Mouse (Mus musculus) embryonic facial prominence, embryonic 15.5 days (tissue): ENCODE measurements around the gene Tnfsf11. TPM values are rescaled to one million over a fixed set of nuclear protein-coding genes. Genes with fewer than 3 reads are reported as not detected.

Experiments
- ATAC-seq: fragments of 200-750 bp; cut with Nextera tagmentation; 2 replicates; pipeline ENCODE4 v1.8.0; 2017; ENCODE audit warnings: low read depth, moderate TSS enrichment; ENCODE audit not compliant: insufficient number of reproducible peaks, low FRiP score, low TSS enrichment
- H3K27ac ChIP-seq: fragments of 300-500 bp; sonication (generic); replicated peaks from 2 replicates; pipeline ENCODE4 v1.5.1; 2015; ENCODE audit warnings: mild to moderate bottlenecking, inconsistent platforms
- H3K27me3 ChIP-seq: fragments of 300-500 bp; sonication (generic); 2 replicates; pipeline ENCODE4 v1.6.1; 2015; ENCODE audit warnings: inconsistent platforms
- H3K36me3 ChIP-seq: fragments of 300-500 bp; sonication (generic); 2 replicates; pipeline ENCODE4 v1.6.1; 2015; ENCODE audit warnings: mild to moderate bottlenecking, inconsistent platforms
- H3K4me1 ChIP-seq: fragments of 300-500 bp; sonication (generic); 2 replicates; pipeline ENCODE4 v1.6.1; 2015; ENCODE audit warnings: inconsistent platforms
- H3K4me2 ChIP-seq: fragments of 300-500 bp; sonication (generic); replicated peaks from 2 replicates; pipeline ENCODE4 v1.6.1; 2015; ENCODE audit warnings: mild to moderate bottlenecking, inconsistent platforms
- H3K4me3 ChIP-seq: fragments of 300-500 bp; sonication (generic); replicated peaks from 2 replicates; pipeline ENCODE4 v1.5.1; 2015; ENCODE audit warnings: mild to moderate bottlenecking, inconsistent platforms
- H3K9ac ChIP-seq: fragments of 300-500 bp; sonication (generic); 2 replicates; pipeline ENCODE4 v1.6.1; 2015; ENCODE audit warnings: inconsistent platforms
- H3K9me3 ChIP-seq: fragments of 300-500 bp; sonication (generic); replicated peaks from 2 replicates; pipeline ENCODE4 v1.6.1; 2016; ENCODE audit warnings: inconsistent platforms
- WGBS: fragments of 180-500 bp; shearing (Covaris S2); methylation state at CpG from one replicate; pipeline ENCODE4 v1.1.7; 2015; 5-methylcytosine and 5-hydroxymethylcytosine counted together
- polyA plus RNA-seq: library from polyadenylated mRNA; unstranded; fragments of >200 nt; fragmentation: Nextera tagmentation; extraction: Ambion mirVana; gene quantifications from 2 replicates; pipeline ENCODE4 v1.2.1, GENCODE M21; 2015

Tnfsf11 gene
- polyA plus RNA-seq, 1 experiment from 2014 or later, result 2.5 TPM

GRCm38 (mm10) chr14:78287906-78288800, 19.7 kb downstream of the Tnfsf11 start:
- Histone ChIP-seq H3K4me2 (no peak overlapping the region), H3K4me1 (no peaks in the 10 kb centered on the region), H3K4me3 (no peak overlapping the region), H3K36me3 (no peaks in the 10 kb centered on the region), H3K27me3 (peaks cover 12% of the 10 kb centered on the region), H3K9me3 (no peaks in the 10 kb centered on the region), H3K9ac (no peak overlapping the region), H3K27ac (no peak overlapping the region)
- WGBS, result 37% methylated on average over 7 of the region's 7 CpGs
- ATAC-seq, result no peak

- H3K4me3 ChIP-seq, result no peak overlapping the region
- no peak overlapping the region for H3K27ac ChIP-seq
- no peak overlapping the region for H3K4me2 ChIP-seq
- H3K27me3 ChIP-seq, result peaks cover 12% of the 10 kb centered on the region
- H3K4me1 ChIP-seq, result no peaks in the 10 kb centered on the region
- H3K36me3 ChIP-seq, result no peaks in the 10 kb centered on the region
- no peaks in the 10 kb centered on the region for H3K9me3 ChIP-seq
- WGBS, result 49% methylated on average over 5 of the region's 5 CpGs
- ATAC-seq, result no peak
- H3K9ac ChIP-seq, result no peak overlapping the region
Measured at GRCm38 (mm10) chr14:78286011-78286548, 21.8 kb downstream of the Tnfsf11 start.

- no peak overlapping the region for H3K4me2 ChIP-seq
- no peak for ATAC-seq
- no peaks in the 10 kb centered on the region for H3K4me1 ChIP-seq
- H3K36me3 ChIP-seq, result no peaks in the 10 kb centered on the region
- no peak overlapping the region for H3K9ac ChIP-seq
- H3K9me3 ChIP-seq, result no peaks in the 10 kb centered on the region
- H3K27me3 ChIP-seq, result no peaks in the 10 kb centered on the region
- WGBS, result 64% methylated on average over 11 of the region's 11 CpGs
- no peak overlapping the region for H3K27ac ChIP-seq
- H3K4me3 ChIP-seq, result no peak overlapping the region
Measured at GRCm38 (mm10) chr14:78282490-78282889, 25.4 kb downstream of the Tnfsf11 start.

GRCm38 (mm10) chr14:78276395-78276930, 31.4 kb downstream of the Tnfsf11 start:
- Histone ChIP-seq H3K9ac (no peak overlapping the region), H3K4me1 (peaks cover 3% of the 10 kb centered on the region; the same call in 1 of the 2 replicates), H3K27me3 (no peaks in the 10 kb centered on the region), H3K36me3 (no peaks in the 10 kb centered on the region), H3K4me2 (no peak overlapping the region), H3K4me3 (no peak overlapping the region), H3K9me3 (no peaks in the 10 kb centered on the region), H3K27ac (no peak overlapping the region)
- WGBS, result 65% methylated on average over 18 of the region's 18 CpGs
- ATAC-seq, result no peak

GRCm38 (mm10) chr14:78274851-78275250, 33.0 kb downstream of the Tnfsf11 start:
- 80% methylated on average over 5 of the region's 5 CpGs for WGBS
- Histone ChIP-seq H3K27me3 (no peaks in the 10 kb centered on the region), H3K36me3 (no peaks in the 10 kb centered on the region), H3K4me3 (no peak overlapping the region), H3K4me2 (no peak overlapping the region), H3K4me1 (peaks cover 3% of the 10 kb centered on the region; the same call in 1 of the 2 replicates), H3K9ac (no peak overlapping the region), H3K9me3 (no peaks in the 10 kb centered on the region), H3K27ac (no peak overlapping the region)
- no peak for ATAC-seq

- Histone ChIP-seq H3K36me3 (no peaks in the 10 kb centered on the region), H3K4me1 (peaks cover 3% of the 10 kb centered on the region; the same call in 1 of the 2 replicates), H3K4me3 (no peak overlapping the region), H3K27ac (no peak overlapping the region), H3K4me2 (no peak overlapping the region), H3K9me3 (no peaks in the 10 kb centered on the region), H3K27me3 (no peaks in the 10 kb centered on the region), H3K9ac (no peak overlapping the region)
- whole genome bisulfite sequencing, result 70% methylated on average over 9 of the region's 9 CpGs
- no peak for ATAC-seq
Measured at GRCm38 (mm10) chr14:78274146-78274545, 33.7 kb downstream of the Tnfsf11 start.

- Histone ChIP-seq H3K9ac (no peak overlapping the region), H3K4me1 (peaks cover 3% of the 10 kb centered on the region; the same call in 1 of the 2 replicates), H3K4me2 (no peak overlapping the region), H3K4me3 (no peak overlapping the region), H3K36me3 (no peaks in the 10 kb centered on the region), H3K9me3 (no peaks in the 10 kb centered on the region), H3K27me3 (no peaks in the 10 kb centered on the region), H3K27ac (no peak overlapping the region)
- no peak for ATAC-seq
- WGBS, result 74% methylated on average over 7 of the region's 7 CpGs
Measured at GRCm38 (mm10) chr14:78273571-78273970, 34.3 kb downstream of the Tnfsf11 start.

GRCm38 (mm10) chr14:78264876-78265275, 43.0 kb downstream of the Tnfsf11 start:
- Histone ChIP-seq H3K27me3 (no peaks in the 10 kb centered on the region), H3K9me3 (no peaks in the 10 kb centered on the region), H3K36me3 (no peaks in the 10 kb centered on the region), H3K4me1 (no peaks in the 10 kb centered on the region), H3K4me3 (no peak overlapping the region), H3K4me2 (no peak overlapping the region), H3K27ac (no peak overlapping the region), H3K9ac (no peak overlapping the region)
- ATAC-seq, result no peak
- 81% methylated on average over 6 of the region's 6 CpGs for WGBS

- 79% methylated on average over 7 of the region's 7 CpGs for WGBS
- H3K4me1 ChIP-seq, result no peaks in the 10 kb centered on the region
- no peak overlapping the region for H3K9ac ChIP-seq
- no peak overlapping the region for H3K4me2 ChIP-seq
- no peaks in the 10 kb centered on the region for H3K27me3 ChIP-seq
- H3K27ac ChIP-seq, result no peak overlapping the region
- H3K4me3 ChIP-seq, result no peak overlapping the region
- no peak for ATAC-seq
- H3K9me3 ChIP-seq, result no peaks in the 10 kb centered on the region
- no peaks in the 10 kb centered on the region for H3K36me3 ChIP-seq
Measured at GRCm38 (mm10) chr14:78262596-78262995, 45.2 kb downstream of the Tnfsf11 start.

- Histone ChIP-seq H3K9me3 (no peaks in the 10 kb centered on the region), H3K4me1 (no peaks in the 10 kb centered on the region), H3K27ac (no peak overlapping the region), H3K4me3 (no peak overlapping the region), H3K36me3 (no peaks in the 10 kb centered on the region), H3K4me2 (no peak overlapping the region), H3K27me3 (no peaks in the 10 kb centered on the region), H3K9ac (no peak overlapping the region)
- ATAC-seq, result no peak
- WGBS, result 81% methylated on average over 7 of the region's 7 CpGs
Measured at GRCm38 (mm10) chr14:78261246-78261645, 46.6 kb downstream of the Tnfsf11 start.

- Histone ChIP-seq H3K4me1 (no peaks in the 10 kb centered on the region), H3K9me3 (no peaks in the 10 kb centered on the region), H3K4me2 (no peak overlapping the region), H3K36me3 (no peaks in the 10 kb centered on the region), H3K9ac (no peak overlapping the region), H3K4me3 (no peak overlapping the region), H3K27me3 (no peaks in the 10 kb centered on the region), H3K27ac (no peak overlapping the region)
- WGBS, result 42% methylated on average over 7 of the region's 7 CpGs
- peak; percentile 75 for ATAC-seq
Measured at GRCm38 (mm10) chr14:78254017-78254416, 53.8 kb downstream of the Tnfsf11 start.
